ENCODE assay signal across 8 mouse cellular contexts in the genomic region with DNA sequence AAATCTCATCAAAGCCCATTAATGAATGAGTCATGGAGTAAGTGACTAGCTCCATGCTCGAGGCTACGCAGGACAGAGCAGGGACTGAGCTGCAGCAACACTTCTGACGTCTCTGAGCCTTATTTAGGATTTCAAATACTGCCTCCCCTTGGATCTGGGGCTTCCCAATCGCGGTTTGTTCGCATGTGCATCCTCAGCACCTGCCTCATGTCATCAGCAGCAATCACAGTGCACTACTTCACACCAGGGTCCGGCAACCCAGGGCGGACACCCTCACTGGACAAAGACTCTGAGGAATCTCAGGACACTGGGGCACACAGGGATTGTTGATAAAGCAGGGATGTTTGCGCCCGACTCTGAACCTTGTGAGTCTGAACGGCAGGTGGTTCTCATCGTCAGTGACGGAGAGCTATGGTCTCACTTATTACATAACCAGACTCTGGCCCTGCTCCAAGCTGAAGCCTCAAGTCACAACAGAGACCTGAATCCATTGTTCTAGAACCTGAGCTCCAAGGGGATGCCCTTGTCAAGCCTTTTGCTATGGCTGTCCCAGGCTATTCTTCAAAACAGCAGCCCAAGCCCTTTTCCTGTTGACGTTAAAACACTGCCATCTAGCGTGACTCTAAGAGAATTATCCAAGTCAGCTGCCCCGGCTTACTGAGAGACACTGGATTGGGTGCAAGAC.
A peak's percentile ranks its signal among the peaks of the same experiment; 100 is the strongest.
DNase-seq lines count a peak whose midpoint lies in the region; ATAC-seq and TF ChIP-seq lines count a peak whose summit lies in the region.

No protein-coding gene starts in this region.

- no peak for TF ChIP-seq EP300 in stomach, postnatal 0 days (optimal IDR thresholded peaks at IDR 0.05)

- peak overlapping the region; percentile 15; the same call in 1 of the 2 replicates for H3K9ac ChIP-seq in midbrain, embryonic 16.5 days (ENCODE audit: low read depth, low read length)
- H3K9ac ChIP-seq in stomach, postnatal 0 days (ENCODE audit: low read length), result no peak overlapping the region

- 34% methylated on average over 16 of the region's 16 CpGs for WGBS in midbrain, embryonic 16.5 days
- 18% methylated on average over 16 of the region's 16 CpGs for WGBS in stomach, postnatal 0 days

- intact Hi-C loops in left cerebral cortex, postnatal 14 days (cut with DNase I), result loop anchor here (5.0 kb wide), 2 partner anchors 130 to 965 kb away; no protein-coding TSS in a partner anchor

- no peaks in the 10 kb centered on the region for H3K9me3 ChIP-seq in midbrain, embryonic 16.5 days (replicated peaks; ENCODE audit: control insufficient read depth, low read length, poor library complexity, severe bottlenecking)
- H3K9me3 ChIP-seq in stomach, postnatal 0 days (ENCODE audit: control insufficient read depth, low read length), result no peaks in the 10 kb centered on the region

- no peak overlapping the region for H3K4me3 ChIP-seq in midbrain, embryonic 16.5 days (ENCODE audit: low read depth, low read length)
- H3K4me3 ChIP-seq in stomach, postnatal 0 days (ENCODE audit: low read depth, low read length), result no peak overlapping the region

- DNase-seq in thymus, postnatal 0 days (ENCODE audit: low spot score), result peak; percentile 45
- no peak for DNase-seq in thymus, postnatal 36 days
- peak; percentile 60 for DNase-seq in embryo, embryonic 11.5 days (ENCODE audit: low read depth, low spot score)
- peak; percentile 66 to 80 for DNase-seq in heart, adult 18-20 months
- peak; percentile 13 for DNase-seq in kidney, adult 11 months
- peak; percentile 64 to 71 for DNase-seq in left cerebral cortex, postnatal 14 days (ENCODE audit: low spot score in 2 of 2)
- peak; percentile 47 for DNase-seq in stomach, postnatal 0 days (ENCODE audit: low spot score)

- peak; percentile 94 for TF ChIP-seq CTCF in stomach, postnatal 0 days (IDR thresholded peaks at IDR 0.05; ENCODE audit: low read depth)

- ATAC-seq in midbrain, embryonic 16.5 days, result peak; percentile 91
- peak; percentile 80 for ATAC-seq in stomach, postnatal 0 days (ENCODE audit: low FRiP score, low TSS enrichment)

- peak overlapping the region; percentile 37 for H3K4me2 ChIP-seq in midbrain, embryonic 16.5 days (ENCODE audit: low read length)
- H3K4me2 ChIP-seq in stomach, postnatal 0 days (replicated peaks; ENCODE audit: low read depth), result 0 out of 2 replicates have a peak overlapping the region, but pooled peaks have one; percentile 19

- H3K27me3 ChIP-seq in midbrain, embryonic 16.5 days (ENCODE audit: control insufficient read depth, insufficient read depth, low read depth, low read length), result no peaks in the 10 kb centered on the region
- no peaks in the 10 kb centered on the region for H3K27me3 ChIP-seq in stomach, postnatal 0 days (ENCODE audit: control insufficient read depth, insufficient read depth, low read length)

- no peak overlapping the region for H3K27ac ChIP-seq in midbrain, embryonic 16.5 days (ENCODE audit: low read length)
- H3K27ac ChIP-seq in stomach, postnatal 0 days (replicated peaks), result peak overlapping the region; percentile 56; the same call in 1 of the 2 replicates

- peaks cover 2% of the 10 kb centered on the region; the same call in 1 of the 2 replicates for H3K4me1 ChIP-seq in midbrain, embryonic 16.5 days (ENCODE audit: control insufficient read depth, insufficient read depth, low read length)
- 0 out of 2 replicates have a peak, but pooled peaks cover 2% of the 10 kb centered on the region for H3K4me1 ChIP-seq in stomach, postnatal 0 days (replicated peaks; ENCODE audit: control insufficient read depth, insufficient read depth)

- H3K36me3 ChIP-seq in midbrain, embryonic 16.5 days (ENCODE audit: control insufficient read depth, insufficient read depth, low read length), result no peaks in the 10 kb centered on the region
- H3K36me3 ChIP-seq in stomach, postnatal 0 days (ENCODE audit: control insufficient read depth, insufficient read depth, low read length), result no peaks in the 10 kb centered on the region

Comparison
In these comparisons a context has a peak if more than half of its experiments do, and no peak if none do; other contexts are left out.
1. DNase-seq: peak in thymus, postnatal 0 days (single experiment), embryo, embryonic 11.5 days (single experiment), heart, adult 18-20 months (2 of 2), kidney, adult 11 months (single experiment), left cerebral cortex, postnatal 14 days (2 of 2) and stomach, postnatal 0 days (single experiment); none in thymus, postnatal 36 days (0 of 2).